In the genomic region with DNA sequence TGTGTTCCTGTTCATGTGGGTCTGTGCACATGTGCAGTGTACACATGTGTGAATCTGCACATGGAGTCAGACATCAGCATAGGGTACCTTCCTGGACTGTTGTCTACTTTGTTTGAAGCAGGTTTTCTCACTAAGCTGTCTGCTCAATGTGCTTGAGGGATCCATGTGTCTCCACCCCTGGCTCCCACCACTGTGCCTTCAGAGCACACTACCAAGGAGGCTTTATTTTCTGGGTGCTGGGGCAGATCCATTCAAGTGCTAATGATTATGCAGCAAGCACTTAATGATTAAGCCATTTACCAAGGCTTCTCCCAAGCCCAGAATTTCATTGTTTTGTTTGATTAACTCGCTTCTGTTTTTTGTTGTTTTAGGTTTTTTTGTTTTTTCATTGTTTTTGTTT, we compare ENCODE assay signal across 9 mouse cellular contexts.
"Had no signal": no experiment of that assay in that cellular context is flagged by ENCODE, and none has a peak within 500 bp of the region (broad histone marks: within the 10 kb centered on the region; RNA-seq: fewer than 3 reads in every experiment).

No protein-coding gene starts in this region.

- ATAC-seq: intestine, embryonic 16.5 days; midbrain, embryonic 15.5 days had no signal

- H3K36me3 ChIP-seq: limb, embryonic 13.5 days; midbrain, embryonic 15.5 days had no signal

- H3K4me2 ChIP-seq: limb, embryonic 13.5 days; midbrain, embryonic 15.5 days had no signal

- H3K9me3 ChIP-seq: limb, embryonic 13.5 days; midbrain, embryonic 15.5 days had no signal

- H3K9ac ChIP-seq: limb, embryonic 13.5 days; liver, embryonic 14.5 days; midbrain, embryonic 15.5 days had no signal

- DNase-seq: left cerebral cortex, postnatal 4 days; lung, adult 18-20 months; right cerebral cortex, postnatal 14 days; thymus, postnatal 36 days had no signal

- H3K4me3 ChIP-seq: limb, embryonic 13.5 days; midbrain, embryonic 15.5 days had no signal

- H3K27ac ChIP-seq: kidney, postnatal 0 days; limb, embryonic 13.5 days; liver, embryonic 14.5 days; midbrain, embryonic 15.5 days had no signal

- H3K4me1 ChIP-seq: limb, embryonic 13.5 days; midbrain, embryonic 15.5 days had no signal

- H3K27me3 ChIP-seq: limb, embryonic 13.5 days; midbrain, embryonic 15.5 days had no signal
